Mouse (Mus musculus) gastrocnemius, postnatal 25 days (tissue): Measurements from ENCODE around the gene Hivep2. TPM values are rescaled to one million over a fixed set of nuclear protein-coding genes. Genes with fewer than 3 reads are reported as not detected.
A peak's percentile ranks its signal among the peaks of the same experiment; 100 is the strongest.

ENCODE experiments used
- DNase-seq: peaks from one replicate; pipeline ENCODE4 v3.0.0; 2022
- total RNA-seq, 2 experiments: library from RNA; stranded (reverse); gene quantifications; 1 replicate in 1 of 2; 2 replicates in 1 of 2; pipeline ENCODE4 v1.2.3; 2021

Hivep2 gene
- total RNA-seq, 2 experiments from 2014 or later, result 32.0 to 41.5 TPM

- no peak for DNase-seq
Observed at GRCm38 (mm10) chr10:14020253-14020652, 54.4 kb downstream of the Hivep2 start.

DNA sequence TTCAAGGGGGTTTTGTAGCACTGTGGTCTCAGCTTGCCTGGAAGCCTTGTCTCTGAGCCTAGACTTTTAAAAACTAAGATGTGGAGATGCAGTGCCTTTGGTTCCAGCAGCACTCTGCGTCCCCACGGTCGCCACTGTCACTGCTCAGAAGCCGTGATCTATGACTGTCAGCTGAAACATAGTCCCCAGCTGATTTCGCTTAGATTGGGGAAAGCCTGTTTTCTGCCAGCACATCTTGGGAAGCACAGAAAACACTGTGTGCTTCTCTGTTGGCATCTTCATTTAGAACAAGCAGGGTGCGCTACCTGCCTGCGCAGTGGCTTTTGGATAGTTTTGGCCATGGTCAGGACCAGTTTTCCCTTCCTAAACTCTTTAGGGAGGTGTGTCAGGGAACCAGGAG, 59.1 kb downstream of the Hivep2 start:
- peak; percentile 55 for DNase-seq

DNA sequence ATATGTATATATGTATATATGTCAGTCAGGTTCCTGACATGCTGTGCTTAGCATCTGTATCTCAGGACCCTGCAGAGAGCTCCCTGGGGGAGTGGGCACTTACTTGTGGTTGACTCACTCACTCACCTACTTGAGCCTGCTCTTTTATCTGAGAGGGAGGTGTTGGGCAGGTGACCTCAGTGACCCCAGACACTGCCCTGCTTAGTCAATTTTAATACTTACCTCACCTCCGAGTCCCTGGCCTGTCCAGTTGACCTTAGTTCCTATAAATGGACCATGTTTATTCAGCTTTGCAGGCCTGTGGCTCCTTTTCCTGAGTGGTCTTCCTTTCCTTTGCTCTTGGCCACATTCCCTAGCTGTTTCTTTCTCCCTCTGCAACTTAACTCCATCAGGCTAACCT, 61.9 kb downstream of the Hivep2 start:
- DNase-seq, result no peak

DNA sequence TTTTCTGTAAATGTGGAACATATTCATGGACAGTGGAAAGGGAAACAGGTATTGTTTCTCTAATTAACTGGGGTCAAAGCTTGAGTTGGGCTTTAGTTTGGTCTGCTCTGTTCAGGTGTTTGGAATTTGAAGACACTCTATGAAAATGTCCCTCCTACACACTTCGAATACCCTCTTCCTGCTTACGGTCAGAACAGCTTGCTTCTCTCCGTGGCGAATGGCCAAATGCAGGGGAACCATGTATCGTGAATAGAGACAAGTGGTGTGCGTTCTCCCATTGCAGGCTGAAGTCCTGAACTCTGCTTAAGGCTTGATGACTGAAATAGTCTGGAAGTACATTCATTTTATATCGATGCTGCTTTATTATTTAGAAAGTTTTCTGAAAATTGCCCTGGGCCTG, 63.1 kb downstream of the Hivep2 start:
- no peak for DNase-seq

GRCm38 (mm10) chr10:14030458-14031035, 64.7 kb downstream of the Hivep2 start:
- DNase-seq, result no peak

DNA sequence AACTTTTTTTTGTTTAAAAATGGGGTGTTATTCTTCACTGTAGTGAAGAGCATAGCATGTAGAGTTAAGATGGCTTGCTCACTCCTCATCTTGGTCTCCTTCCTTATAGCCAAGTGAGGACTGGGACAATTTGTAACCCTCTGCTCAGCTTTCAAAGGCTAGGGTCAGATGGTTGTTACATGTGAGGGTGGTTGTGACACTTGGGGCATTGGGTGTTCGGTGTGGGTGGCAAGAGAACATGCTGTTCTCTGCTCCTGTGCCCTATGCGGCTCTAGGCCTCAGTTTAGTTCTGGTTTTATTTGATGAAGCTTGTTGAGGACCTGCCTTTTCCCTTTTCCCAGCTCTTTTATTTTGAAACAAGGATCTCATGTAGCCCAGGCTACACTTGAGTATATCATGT, 66.7 kb downstream of the Hivep2 start:
- DNase-seq, result no peak

GRCm38 (mm10) chr10:14034046-14034445, 68.2 kb downstream of the Hivep2 start:
- DNase-seq, result no peak

DNA sequence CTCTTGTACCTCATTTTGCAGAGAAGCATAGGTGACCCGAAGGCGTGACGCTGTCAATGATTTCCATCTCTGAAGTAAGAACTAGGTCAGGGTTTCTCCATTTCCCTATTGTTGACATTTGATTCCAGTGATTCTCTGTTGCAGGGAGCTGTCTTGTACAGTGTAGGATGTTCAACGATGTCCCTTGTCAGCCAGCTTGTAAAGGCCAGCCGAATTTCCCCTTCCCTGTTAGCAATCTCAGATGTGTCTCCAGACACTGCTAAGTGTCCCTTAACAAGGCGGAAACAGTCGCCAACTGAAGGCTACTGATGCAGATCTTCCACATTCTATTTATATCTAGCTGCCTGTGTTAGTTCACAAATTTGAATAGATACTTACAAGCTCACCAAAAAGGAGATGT, 68.9 kb downstream of the Hivep2 start:
- DNase-seq, result no peak

GRCm38 (mm10) chr10:14035607-14036006, 69.7 kb downstream of the Hivep2 start:
- DNase-seq, result no peak

- DNase-seq, result no peak
Observed at GRCm38 (mm10) chr10:14036472-14036871, 70.6 kb downstream of the Hivep2 start.

- DNase-seq, result no peak
Observed at GRCm38 (mm10) chr10:14037977-14038489, 72.2 kb downstream of the Hivep2 start.

- DNase-seq, result no peak
Observed at GRCm38 (mm10) chr10:14040716-14041470, 75.0 kb downstream of the Hivep2 start.

DNA sequence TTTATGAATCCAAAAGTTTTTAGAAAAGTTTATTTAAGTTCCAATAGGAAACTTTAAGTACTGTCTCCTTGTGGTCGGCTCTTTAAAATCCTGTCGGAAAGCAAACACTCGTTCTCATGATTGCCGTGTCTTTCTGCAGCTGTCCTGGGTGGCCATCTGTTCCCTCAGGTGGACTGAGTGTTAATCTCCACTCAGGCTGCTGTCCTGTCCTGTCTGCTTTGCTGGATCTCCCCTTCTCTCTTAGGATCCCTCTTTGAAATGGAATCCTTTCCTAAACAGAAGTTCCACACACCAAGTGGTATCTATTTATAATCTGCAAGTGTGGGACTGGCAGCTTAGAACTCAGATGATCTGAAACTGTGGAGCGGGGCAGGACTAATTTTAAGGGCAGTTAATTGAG, 75.7 kb downstream of the Hivep2 start:
- DNase-seq, result no peak

DNA sequence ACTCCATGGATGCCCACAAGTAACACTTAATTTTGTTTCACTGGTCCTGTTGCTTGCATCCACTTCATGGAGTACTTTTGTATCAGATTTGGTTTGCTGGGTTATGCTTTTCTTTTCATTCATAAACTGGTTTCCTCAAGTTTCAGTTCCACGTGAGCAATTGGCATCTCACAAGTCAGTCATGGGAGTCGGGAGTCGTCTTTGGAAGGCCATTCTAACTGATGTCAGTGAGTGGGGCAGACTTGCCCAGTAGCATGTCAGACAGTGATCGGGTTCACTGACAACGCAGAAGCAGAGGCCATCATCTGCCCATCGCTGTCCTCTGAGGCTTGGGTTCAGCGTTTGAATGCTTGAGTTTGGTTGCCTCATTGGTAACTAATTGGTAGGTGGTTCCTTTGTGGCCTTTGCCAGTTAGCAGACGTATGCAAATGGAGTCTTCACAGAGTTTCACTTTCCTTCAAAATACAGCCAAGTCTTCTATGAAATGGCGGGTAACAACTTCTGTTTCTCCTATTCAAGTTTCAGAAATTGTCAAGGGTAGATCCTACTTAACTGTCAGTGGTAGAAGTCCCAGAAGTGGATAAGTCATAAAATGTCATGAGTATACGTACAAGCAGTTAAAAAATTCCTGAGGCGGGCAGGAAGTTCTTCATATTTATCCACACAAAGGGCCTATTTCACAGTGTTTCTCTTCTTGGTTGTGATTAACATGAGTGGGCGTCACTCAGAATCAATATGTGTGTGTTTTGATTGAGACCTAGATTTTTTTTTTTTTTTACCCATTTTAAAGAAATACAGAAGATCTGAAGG, 76.9 kb downstream of the Hivep2 start:
- no peak for DNase-seq

DNA sequence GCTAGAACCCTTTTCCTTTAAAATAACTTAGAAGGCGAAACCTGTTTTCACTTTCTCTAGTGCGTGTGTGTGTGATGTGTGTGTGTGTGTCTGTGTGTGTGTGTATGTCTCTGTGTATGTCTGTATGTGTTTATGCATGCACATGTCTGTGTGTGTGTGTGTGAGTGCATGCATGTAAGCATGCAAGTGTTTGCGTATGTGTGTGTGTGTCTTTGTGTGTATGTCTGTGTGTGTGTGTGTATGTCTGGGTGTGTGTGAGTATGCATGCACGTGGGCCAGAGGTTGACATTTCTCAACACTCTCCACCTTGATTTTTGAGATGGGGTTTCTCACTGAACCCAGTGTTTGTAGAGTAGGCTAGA, 77.5 kb downstream of the Hivep2 start:
- no peak for DNase-seq

DNA sequence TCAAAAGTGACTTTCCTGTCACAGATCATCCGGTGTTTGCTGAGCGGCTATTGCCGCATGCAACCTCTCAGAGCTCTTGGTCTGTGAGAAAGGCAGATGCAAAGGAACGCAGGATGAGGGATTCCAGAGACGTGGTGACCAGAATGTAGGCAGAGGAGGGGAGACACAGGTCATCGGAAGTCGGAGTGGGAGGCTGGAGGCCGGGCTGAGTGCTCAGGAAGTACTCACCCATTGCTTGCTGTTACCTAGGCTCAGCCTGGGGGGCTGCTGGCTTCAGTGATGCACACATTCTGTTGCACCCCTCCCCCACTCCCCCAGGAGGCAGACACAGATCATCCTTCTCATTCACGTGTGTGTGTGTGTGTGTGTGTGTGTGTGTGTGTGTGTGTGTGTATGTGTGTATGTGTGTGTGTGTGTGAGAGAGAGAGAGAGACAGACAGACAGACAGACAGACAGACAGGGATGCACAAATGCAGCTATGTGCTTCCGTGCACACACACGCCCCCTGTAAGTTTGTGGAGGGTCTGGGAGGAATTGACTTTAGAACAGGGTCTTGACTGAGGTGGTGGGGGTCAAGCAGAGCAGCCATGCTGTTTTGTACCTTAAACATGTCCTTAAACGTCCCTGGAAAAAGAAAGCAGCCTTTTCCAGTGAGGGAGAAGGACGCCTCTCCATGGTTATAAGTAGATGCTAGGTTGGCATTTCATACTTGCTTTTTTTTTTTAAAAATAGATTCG, 78.3 kb downstream of the Hivep2 start:
- DNase-seq, result no peak

GRCm38 (mm10) chr10:14044783-14045392, 79.0 kb downstream of the Hivep2 start:
- no peak for DNase-seq

DNA sequence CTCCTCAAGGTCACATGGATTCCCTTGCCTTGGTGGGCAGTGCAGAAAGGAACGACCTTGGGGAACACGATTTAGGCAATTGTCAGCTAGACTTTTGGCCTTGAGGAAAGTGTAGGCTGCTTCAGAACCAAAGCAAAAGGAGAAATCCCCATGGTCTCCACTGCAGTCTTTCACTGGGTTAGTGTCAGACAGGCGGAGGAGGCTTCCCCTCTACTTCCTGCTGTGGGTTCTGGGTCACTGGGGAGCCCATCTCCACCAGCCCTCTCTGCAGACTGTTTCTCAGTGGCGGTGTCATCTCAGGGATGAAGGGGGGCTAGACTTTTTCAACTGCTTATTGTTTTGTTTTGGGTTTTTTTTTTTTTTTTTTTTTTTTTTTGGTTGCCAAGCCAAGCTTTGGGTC, 79.9 kb downstream of the Hivep2 start:
- no peak for DNase-seq

- DNase-seq, result no peak
Observed at GRCm38 (mm10) chr10:14046171-14046651, 80.3 kb downstream of the Hivep2 start.

GRCm38 (mm10) chr10:14046935-14047334, 81.1 kb downstream of the Hivep2 start:
- no peak for DNase-seq

- no peak for DNase-seq
Observed at GRCm38 (mm10) chr10:14047661-14048060, 81.8 kb downstream of the Hivep2 start.
